Mouse (Mus musculus) neutrophil, adult 5-6 weeks (primary cell): ENCODE results near the gene Card14. TPM values are rescaled to one million over a fixed set of nuclear protein-coding genes. Genes with fewer than 3 reads are reported as not detected.
A peak's percentile ranks its signal among the peaks of the same experiment; 100 is the strongest.

ENCODE experiments used
- ATAC-seq: fragments of 151-379, 151-347 bp; 2 replicates; pipeline ENCODE4 v1.8.0; 2017; ENCODE audit warnings: mild to moderate bottlenecking, moderate TSS enrichment; ENCODE audit not compliant: insufficient number of reproducible peaks, poor library complexity, low FRiP score, severe bottlenecking; ENCODE audit errors: extremely low read depth
- total RNA-seq: library from RNA; stranded (forward); fragments of 200-1000 nt; gene quantifications from 2 replicates; pipeline ENCODE4 v1.2.3, GENCODE M21; 2017

Card14 gene
- total RNA-seq, 1 experiment from 2014 or later = 0.12 TPM

DNA sequence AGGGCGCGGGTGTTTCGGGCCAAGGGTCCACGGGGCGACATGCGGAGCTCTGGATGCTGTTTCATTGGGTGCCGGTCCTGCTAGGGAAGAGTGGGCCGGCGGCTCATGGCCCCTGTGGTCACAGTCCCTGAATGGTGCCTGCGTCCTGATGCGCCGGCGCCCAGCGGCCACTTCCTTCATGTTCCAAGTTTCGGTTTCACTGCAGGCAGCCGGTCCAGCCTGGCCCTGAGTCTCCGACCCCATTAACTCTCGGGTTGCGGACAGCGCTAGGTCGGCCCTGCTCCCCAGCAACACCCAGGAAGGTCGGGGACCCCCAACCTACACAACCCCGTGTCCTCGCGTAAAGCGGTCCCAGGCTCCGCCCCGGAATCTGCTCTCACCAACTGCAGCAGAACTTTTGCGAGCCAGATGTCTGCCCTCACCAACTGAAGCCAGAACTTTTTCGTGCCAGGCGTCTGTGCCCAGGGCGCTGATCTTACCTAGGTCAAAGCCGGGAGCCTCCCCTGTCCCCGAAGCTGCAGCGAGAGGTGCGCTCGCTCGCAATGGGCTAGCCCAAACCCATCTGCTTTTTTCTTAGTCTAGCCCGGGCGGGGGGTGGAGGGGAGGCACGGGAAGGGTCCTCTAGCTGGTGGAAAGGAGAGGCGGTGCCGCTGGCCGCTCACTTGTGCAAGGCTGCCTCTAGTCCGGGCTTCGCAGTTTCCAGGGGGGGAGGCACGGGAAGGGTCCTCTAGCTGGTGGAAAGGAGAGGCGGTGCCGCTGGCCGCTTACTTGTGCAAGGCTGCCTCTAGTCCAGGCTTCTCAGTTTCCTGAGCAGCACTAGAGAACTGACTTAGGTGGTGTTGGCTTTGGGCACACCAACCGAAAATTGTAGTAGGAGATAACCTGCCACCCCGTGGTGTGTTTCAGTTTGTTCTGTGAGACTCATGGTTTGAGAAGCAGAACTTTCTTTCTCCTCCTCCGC, 83.0 kb downstream of the Card14 start:
- ATAC-seq = 0 out of 2 replicates have a peak, but pooled peaks have one; percentile 27

DNA sequence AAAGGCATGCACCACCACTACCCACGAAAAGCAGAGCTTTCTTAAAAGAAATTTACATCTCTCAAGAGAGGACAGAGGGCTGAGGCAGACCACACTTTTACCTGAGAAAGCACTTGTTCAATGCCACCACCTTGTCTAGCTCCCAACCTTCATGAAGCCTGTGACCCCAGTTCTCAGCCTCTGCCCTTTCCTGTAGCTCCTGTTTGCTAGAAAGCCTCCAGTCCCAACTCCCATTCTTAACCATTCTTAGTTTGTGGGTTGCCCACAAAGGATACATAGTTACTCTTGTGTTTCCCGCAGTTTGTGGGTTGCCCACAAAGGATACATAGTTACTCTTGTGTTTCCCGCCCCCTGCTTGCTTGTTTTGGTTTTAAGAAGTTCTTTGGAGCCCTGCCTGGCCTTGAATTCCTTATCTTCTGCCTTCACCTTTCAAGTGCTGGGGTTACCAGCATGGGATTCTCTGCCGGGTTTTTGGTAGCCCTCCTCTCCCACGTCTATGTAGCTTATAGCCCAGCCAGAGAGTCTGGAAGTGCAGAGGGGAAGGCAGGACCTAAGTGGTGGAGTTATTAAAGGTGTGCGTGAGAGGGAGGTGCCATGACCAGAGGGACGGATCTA, 83.9 kb downstream of the Card14 start:
- no peak for ATAC-seq

DNA sequence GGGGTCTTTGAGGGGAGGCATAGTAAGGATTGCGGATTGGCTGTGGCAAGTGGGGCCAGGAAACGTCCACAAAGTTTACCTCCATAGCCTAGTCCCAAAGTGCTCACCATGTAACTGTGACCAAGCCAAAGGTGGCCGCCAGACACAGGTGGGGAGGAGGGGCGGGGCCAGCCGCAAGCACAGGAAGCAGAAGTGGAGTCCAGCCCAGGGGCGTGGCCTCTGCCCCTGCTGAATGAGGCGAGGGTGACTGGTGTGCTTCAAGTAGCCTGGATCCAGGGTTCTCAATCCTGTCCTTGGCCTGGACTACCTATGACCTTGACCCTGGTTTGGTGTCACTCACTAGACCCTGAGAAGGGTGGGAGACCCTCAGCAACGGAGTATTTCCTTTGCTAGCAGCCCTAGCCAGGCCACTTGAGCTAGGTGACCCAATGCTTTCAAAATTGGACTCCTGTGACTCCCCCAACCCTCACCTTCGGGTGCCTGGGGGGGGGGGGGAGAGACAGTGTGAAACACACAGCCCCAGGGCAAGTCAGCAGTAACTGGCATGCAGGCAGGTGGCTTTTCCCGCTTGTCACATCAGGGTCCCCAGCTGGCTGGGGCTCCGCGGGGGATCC, 84.5 kb downstream of the Card14 start:
- ATAC-seq = peak; percentile 80

DNA sequence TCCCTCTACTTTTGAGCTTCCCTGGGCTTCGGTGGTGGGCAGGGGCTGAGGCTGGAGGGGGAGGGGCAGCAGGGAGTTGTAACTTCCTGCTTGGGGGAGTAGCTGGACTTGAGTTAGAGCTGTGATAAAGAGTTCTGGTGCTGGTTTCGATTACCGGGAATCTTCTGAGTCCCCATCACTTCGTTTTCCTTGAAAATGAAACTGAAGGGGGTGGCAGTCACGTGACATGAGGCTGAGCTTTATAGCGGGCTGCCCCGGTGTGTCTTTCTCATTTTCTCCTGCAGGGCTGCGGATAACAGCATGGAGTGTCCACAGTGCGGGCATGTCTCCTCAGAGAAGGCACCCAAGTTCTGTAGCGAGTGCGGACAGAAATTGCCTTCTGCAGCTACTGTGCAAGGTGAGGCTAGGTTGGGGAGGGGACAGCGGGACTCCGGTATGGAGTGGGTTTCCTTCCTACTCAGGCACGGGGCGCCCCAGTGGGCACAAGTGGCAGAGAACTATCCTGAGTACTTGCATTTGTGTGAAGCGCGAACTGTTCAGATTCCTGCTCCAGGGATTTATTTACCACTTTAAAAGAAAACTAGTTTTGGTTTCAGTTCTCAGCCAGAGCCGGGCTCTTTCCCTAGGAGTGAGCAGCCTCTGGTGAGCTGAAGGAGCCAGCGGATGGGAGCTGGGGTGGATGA, 85.4 kb downstream of the Card14 start, which contains the start of gene Rnf213:
Rnf213 (plus strand) TSS at position 301 of the 683 bp plus-strand sequence.
- peak; percentile 30; the same call in 1 of the 2 replicates for ATAC-seq

DNA sequence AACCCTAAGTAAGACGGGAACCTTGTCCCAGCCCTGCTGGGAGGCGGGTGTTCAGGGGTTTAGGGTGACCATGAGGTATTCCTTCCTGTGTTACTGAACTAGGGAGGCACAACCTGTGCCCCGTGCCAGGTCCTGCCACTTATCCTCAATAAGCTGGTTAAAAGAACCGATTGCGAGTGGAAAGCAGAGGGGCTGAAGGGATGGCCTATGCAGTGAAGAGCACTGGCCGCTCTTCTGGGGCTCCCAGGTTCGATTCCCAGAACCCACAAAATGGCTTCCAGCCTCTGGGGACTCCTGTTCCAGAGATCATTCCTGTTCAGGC, 85.9 kb downstream of the Card14 start:
- ATAC-seq = no peak

DNA sequence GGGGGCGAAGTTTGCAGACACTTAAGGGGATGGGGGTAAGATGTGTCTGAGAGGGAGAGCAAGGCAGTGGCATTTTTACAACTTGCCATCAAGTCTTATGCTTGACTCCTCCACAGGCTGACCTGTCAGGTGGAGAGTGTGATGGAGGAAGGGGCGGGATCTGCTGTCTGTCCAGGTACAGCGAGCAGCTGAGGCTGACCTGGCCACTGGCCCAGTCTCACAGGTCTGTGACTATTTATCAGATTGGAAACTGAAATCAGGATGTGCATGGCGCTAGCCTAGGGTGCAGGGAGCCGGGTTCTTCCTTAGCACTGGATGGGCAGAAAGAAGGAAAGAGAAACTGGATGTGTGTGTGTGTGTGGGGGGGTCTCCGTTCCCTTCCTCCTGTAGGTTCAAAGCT, 86.6 kb downstream of the Card14 start:
- no peak for ATAC-seq

Other genes starting within 250 kb of the Card14 start
- 27.6 and 31.0 TPM in 2 replicates for gene Cbx4, start 221.5 kb upstream of the Card14 start, total RNA-seq
- gene Tbc1d16, start 79.3 kb upstream of the Card14 start, total RNA-seq = 0.12 and 0.23 TPM in 2 replicates
- not detected in 2 replicates for gene Ccdc40, start 79.2 kb upstream of the Card14 start, total RNA-seq
- 13.0 and 13.5 TPM in 2 replicates for gene Gaa, start 39.9 kb upstream of the Card14 start, total RNA-seq
- 96.0 and 123 TPM in 2 replicates for gene Eif4a3, start 7.7 kb upstream of the Card14 start, total RNA-seq
- gene Sgsh, start 47.8 kb downstream of the Card14 start, total RNA-seq = 15.7 and 17.9 TPM in 2 replicates
- 18.0 and 23.0 TPM in 2 replicates for gene Slc26a11, start 47.8 kb downstream of the Card14 start, total RNA-seq
- 126 and 130 TPM in 2 replicates for gene Rnf213, start 85.3 kb downstream of the Card14 start, total RNA-seq
- 10.8 and 14.6 TPM in 2 replicates for gene Endov, start 183.6 kb downstream of the Card14 start, total RNA-seq
- gene Nptx1, start 240.0 kb downstream of the Card14 start, total RNA-seq = not detected in 2 replicates